Mouse (Mus musculus) embryo, embryonic 10 days (tissue): ENCODE measurements around the gene Zdhhc4.

Experiments used
- DNase-seq: peaks from one replicate; pipeline ENCODE4 v3.0.0-alpha.2; 2015; ENCODE audit warnings: low spot score

The Zdhhc4 gene

GRCm38 (mm10) chr5:143328690-143329495, at the start of gene Zdhhc4:
Gene Zdhhc4, minus strand, starts transcription at chr5:143329256.
- DNase-seq = peak; percentile 96

- DNase-seq = no peak
Measured at GRCm38 (mm10) chr5:143376156-143376555, 47.1 kb upstream of the Zdhhc4 start.

GRCm38 (mm10) chr5:143375242-143375641, 46.2 kb upstream of the Zdhhc4 start:
- peak; percentile 67 for DNase-seq

- DNase-seq = peak; percentile 52
Measured at GRCm38 (mm10) chr5:143372818-143373217, 43.8 kb upstream of the Zdhhc4 start.

GRCm38 (mm10) chr5:143371146-143371510, 42.1 kb upstream of the Zdhhc4 start:
- DNase-seq = no peak

DNA sequence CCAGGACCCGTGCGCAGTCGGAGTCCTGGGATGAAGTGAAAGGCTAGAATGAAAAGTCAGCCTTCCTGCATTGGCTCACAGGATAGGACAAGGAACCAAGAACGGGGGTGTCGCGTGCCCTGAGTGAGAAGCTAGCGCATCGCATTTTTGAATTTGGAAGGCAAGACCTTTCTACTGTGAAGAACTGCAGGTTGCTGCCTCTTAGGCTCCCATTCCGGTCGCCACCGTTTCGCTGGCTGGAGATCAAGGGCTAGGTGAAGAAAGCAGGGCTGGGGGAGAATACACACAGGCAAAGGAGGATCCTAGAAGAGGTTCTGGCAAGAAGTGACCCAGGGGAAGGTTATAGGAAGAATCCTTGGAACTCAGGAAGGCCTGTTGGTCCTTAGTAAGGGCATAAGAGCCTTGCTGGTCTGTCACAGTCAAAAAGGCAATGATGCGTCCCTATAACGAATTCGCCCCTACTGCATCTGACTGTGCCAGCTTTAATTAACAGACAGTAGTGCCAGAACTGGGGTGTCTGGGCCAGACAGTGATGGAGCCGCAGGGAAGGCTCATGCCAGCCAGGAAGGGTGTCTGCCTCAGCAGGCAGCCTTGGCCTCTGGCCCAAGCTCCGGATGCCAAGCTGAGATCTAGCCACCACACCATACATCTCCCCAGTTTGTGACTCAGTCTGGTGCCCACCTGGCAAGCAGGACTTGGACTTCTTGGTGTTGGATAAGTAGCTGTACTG, 41.5 kb upstream of the Zdhhc4 start:
- no peak for DNase-seq

GRCm38 (mm10) chr5:143369611-143370255, 40.7 kb upstream of the Zdhhc4 start:
- peak; percentile 16 for DNase-seq

DNA sequence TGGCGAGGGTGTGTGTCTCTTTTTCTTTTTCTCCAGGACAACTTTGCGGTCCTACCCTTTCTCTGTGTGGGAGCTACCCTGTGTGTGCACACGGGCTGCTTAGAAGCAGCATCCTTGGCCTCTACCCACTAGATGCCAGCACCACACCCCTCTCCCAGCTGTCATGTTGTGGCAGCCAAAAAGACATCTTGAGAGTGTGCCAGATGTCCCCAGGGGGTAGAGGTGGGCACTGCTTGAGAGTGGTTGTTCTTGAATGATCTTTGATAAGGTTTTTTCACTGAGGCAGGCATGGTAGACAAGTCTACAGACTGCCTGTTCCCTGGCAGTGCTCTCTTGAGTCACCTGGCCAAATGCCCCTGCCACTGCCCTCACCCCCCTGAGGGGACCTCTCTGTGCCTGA, 38.9 kb upstream of the Zdhhc4 start:
- no peak for DNase-seq

DNA sequence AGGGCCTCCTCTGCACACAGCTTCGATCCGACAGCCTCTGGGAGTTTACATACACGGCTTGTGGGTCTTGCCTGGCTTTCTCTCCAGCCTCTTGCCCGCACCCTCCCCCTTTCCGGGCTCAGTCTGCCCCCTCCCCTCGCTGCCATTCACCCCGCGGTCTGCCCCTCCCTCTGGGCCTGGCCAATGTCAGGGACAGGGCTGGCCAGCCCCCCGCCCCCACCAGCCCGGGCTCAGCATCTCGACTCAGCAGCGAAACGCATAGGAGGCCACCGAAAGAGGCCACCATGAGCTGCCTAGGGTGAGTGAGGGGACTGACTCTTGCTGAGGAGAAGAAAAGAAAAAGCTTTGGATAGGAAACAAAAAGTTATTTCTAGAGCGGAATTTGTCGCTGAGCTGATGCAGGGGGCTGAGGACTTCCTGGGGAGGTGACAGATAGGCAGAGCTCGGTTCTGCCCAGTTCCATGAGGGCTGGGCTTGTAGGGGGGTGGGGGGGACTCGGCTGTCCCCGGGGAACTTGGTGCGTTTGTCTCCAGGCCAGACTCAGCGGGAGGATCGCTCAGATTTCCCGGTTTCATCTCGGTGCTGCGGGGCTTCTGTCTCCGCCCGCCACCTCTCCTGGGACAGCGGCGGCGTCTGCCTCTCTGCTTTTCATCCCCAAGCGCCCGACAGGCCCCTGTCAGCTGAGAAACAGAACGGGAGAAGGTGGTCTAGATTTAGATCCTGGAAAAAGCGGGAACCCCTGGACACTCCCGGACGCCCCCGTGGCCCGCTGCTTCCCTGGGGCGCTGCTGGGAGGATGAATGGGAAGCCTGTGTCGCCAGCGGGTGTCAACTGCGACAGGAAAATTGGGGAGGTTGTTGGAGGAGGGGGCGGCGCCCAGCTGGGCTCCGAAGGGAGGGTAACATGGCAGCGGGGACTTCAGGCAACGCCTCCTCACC, 34.9 kb upstream of the Zdhhc4 start:
- peak; percentile 73 for DNase-seq

GRCm38 (mm10) chr5:143361428-143361827, 32.4 kb upstream of the Zdhhc4 start:
- DNase-seq = no peak

- peak; percentile 33 for DNase-seq
Measured at GRCm38 (mm10) chr5:143360000-143360399, 30.9 kb upstream of the Zdhhc4 start.

DNA sequence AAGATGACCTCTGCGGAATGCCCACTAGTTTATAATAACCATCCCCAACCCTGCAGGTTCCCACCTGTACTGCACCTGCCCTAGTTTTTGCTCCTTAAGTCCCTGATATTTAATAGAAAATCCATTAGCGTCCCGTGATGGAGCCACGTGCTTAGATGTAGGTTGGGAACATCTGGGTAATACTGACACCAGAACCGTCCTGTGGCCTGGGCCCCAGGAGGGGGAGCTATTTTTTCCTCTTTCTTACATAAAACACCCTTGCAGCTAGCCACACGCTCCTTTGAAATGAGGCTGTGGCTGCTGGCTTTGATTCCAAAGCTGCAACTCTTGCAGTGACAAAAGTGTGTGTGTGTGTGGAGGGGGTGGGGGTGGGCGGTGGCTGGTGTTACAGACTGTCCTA, 30.2 kb upstream of the Zdhhc4 start:
- no peak for DNase-seq

DNA sequence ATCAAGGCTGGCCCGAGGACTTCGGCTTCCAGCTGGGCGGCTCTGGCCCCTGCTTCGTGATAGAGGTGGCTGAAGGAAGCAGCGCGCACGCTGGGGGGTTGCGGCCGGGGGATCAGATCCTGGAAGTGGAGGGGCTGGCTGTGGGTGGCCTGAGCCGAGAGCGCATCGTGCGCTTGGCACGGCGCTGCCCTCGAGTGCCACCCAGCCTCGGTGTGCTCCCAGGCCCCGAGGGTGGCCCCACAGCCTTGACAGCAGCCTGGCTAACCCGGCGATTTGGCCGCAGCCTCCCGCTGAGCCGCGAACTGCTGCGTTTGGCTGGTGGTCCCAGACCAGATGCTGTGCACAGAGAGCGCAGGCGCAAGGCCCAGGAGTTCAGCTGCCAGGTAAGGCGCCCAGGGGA, 28.5 kb upstream of the Zdhhc4 start:
- DNase-seq = no peak

DNA sequence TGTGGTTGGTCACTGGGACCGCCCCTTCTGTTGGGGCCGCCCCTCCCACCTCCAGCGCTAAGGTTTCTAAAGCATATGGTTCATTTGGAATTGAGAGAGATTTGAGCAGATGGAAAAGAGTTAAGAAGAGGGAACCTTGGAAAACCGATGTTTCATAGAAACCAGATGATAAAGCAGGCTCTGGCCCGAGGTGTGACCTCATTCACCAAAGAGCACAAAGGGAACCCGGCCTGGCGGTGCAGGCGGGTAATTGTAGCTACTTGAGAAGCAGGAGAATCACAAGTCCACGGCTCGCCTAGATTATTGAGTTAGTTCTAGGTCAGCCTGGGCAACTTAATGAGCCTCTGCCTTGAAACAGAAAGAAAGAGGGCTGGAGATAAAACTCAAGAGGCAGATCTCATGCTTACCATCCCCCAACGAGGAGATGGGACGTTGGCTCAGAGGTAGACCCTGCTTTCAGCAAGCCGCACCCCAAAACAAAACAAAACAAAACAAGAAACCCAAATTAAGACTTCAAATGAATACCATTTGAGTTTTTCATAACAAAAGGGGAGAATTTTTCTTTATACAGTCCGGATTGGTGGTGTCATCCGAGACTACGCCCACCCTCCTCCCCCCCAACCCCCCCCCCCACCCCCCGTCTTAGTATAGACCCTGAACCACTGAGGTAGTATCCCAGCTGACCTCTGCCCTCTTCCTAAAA, 27.8 kb upstream of the Zdhhc4 start, which contains the start of gene Grid2ip:
Gene Grid2ip, plus strand, starts transcription at position 653 of the 703 bp plus-strand sequence.
- peak; percentile 54 for DNase-seq

GRCm38 (mm10) chr5:143356017-143356416, 27.0 kb upstream of the Zdhhc4 start:
- DNase-seq = no peak

DNA sequence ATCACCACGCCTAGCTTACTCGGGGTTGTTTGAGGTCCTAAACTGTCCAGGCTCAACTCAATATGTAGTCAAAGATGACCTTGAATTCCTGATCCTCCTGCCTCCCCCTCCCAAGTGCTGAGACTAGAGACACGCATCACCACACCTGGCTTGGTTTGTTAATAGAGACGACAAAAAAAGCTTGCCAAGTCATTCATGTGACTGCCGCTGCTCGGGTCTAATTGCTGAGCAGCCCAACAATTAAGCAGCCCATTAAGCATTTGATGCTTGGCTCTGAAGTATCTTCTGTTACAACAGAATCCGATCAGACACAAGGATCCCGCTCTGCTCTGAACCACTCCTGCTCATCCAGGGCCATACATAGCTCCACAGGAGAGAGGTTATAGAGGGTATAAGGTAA, 17.3 kb upstream of the Zdhhc4 start:
- DNase-seq = no peak

GRCm38 (mm10) chr5:143339603-143340002, 10.5 kb upstream of the Zdhhc4 start:
- DNase-seq = no peak

GRCm38 (mm10) chr5:143336559-143336958, 7.5 kb upstream of the Zdhhc4 start:
- no peak for DNase-seq

DNA sequence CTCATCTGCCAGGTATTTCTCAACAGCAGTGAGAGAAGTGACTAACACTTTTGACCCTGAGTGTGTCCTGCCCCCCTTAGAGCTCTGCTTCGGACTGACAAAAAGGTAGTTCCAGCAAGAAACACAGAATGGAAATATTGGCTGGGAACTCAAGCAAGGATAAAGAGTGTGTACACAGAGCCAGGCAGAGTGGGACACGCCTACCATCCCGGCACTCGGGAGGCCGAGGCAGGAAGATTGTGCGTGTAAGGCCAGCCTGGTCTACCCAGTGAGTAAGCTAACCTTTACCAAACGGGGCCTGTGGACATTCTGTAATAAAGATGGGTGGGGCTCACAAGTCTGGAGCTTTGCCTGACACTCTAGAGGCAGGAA, 6.0 kb upstream of the Zdhhc4 start:
- no peak for DNase-seq

DNA sequence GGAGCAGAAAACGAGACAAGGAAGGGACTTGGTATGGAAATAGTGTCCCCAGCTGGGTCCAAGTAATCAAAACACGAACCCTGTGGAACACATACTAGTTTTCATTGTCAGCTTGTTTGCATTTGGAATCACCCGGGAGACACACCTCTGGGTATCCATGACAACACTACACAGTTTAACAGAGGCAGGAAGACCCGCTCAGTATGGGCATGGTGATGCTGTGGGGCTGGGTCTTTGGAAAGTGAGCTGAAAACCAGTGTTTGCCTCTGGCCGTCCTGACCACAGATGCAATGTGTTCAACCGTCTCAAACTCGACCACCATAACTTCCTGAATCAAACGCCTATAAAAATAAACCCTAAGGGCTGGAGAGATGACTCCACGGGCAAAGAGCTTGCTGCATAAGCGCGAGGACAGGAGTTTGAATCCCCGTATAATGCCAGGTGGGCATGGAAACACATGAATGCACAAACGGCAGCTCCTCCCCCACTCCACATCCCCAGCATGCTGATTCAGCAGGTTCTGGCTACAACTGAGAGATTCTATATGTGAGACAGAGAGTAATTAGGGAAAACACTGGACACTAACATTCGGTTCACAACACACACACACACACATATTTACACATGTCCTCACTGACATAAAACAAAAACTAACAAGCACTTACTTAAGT, 5.5 kb upstream of the Zdhhc4 start:
- DNase-seq = no peak

GRCm38 (mm10) chr5:143333872-143334271, 4.8 kb upstream of the Zdhhc4 start:
- peak; percentile 78 for DNase-seq
